Mouse (Mus musculus) thymus, adult 2 months (tissue): ENCODE measurements around the gene Hist1h2aa. TPM values are rescaled to one million over a fixed set of nuclear protein-coding genes. Genes with fewer than 3 reads are reported as not detected.

Experiments used
- DNase-seq: peaks from one replicate; pipeline ENCODE4 v3.0.0; 2021
- H3K27ac ChIP-seq: fragments of 200-500 bp; 2 replicates; pipeline ENCODE4 v1.5.1; 2012; ENCODE audit warnings: low read length, control low read depth; ENCODE audit not compliant: control insufficient read depth, insufficient read depth
- H3K27me3 ChIP-seq: fragments of 200-500 bp; 2 replicates; pipeline ENCODE4 v1.6.1; 2012; ENCODE audit warnings: mild to moderate bottlenecking, low read length, moderate library complexity, mixed read lengths; ENCODE audit not compliant: control insufficient read depth, insufficient read depth
- H3K36me3 ChIP-seq: fragments of 200-500 bp; 2 replicates; pipeline ENCODE4 v1.6.1; 2012; ENCODE audit warnings: mild to moderate bottlenecking, low read length, moderate library complexity; ENCODE audit not compliant: control insufficient read depth, insufficient read depth
- H3K4me1 ChIP-seq: fragments of 200-500 bp; replicated peaks from 2 replicates; pipeline ENCODE4 v1.6.1; 2012; ENCODE audit warnings: low read length; ENCODE audit not compliant: control insufficient read depth, insufficient read depth
- H3K4me3 ChIP-seq: fragments of 200-500 bp; 2 replicates; pipeline ENCODE4 v1.5.1; 2012; ENCODE audit warnings: mild to moderate bottlenecking, low read length, control low read depth, moderate library complexity; ENCODE audit not compliant: control insufficient read depth, insufficient read depth
- CTCF ChIP-seq: fragments of 200-500 bp; IDR thresholded peaks from 2 replicates; pipeline ENCODE4 v1.5.1; 2012; ENCODE audit warnings: mild to moderate bottlenecking, control low read depth, low read length, moderate library complexity, borderline replicate concordance; ENCODE audit not compliant: control insufficient read depth, poor library complexity, insufficient read depth; ENCODE audit errors: extremely low read depth
- POLR2A ChIP-seq: fragments of 200-500 bp; IDR thresholded peaks from 2 replicates; pipeline ENCODE4 v1.6.1; 2012; ENCODE audit warnings: mild to moderate bottlenecking, low read length, control low read depth, moderate library complexity; ENCODE audit not compliant: control insufficient read depth, poor library complexity, insufficient read depth; ENCODE audit errors: extremely low read depth
- WGBS: fragments of 180-500 bp; shearing (Covaris S2); methylation state at CpG from one replicate; pipeline ENCODE4 v1.1.7; 2018; 5-methylcytosine and 5-hydroxymethylcytosine counted together
- polyA plus RNA-seq: library from polyadenylated mRNA; depleted of rRNA; stranded (reverse); fragments of >200 nt; gene quantifications from 2 replicates; pipeline ENCODE4 v1.2.3, GENCODE M21; 2012; rRNA removed

Hist1h2aa gene
- polyA plus RNA-seq, 1 experiment = not detected

DNA sequence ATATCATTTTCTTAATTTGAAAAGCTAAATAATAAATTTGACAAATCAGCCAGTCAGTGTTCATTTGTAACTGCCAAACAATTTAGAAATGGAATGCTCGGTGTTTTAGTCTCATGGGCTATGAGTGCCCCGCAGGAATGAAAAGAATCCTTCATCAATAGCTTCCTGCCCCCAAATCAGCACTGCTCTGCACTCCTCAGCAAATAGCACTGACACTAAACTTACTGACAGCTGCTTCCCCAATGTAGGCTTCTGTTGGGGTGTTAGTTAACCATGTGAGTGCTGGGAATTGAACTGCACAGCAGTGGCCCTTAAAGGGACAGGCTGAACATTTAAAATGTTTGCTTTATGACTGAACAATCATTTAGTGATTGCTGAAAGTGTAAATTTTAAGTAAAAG is 25.5 kb downstream of the Hist1h2aa start:
- no peak for DNase-seq
- 54% methylated on average over 2 of the region's 2 CpGs for WGBS
- H3K27ac ChIP-seq = no peak overlapping the region

DNA sequence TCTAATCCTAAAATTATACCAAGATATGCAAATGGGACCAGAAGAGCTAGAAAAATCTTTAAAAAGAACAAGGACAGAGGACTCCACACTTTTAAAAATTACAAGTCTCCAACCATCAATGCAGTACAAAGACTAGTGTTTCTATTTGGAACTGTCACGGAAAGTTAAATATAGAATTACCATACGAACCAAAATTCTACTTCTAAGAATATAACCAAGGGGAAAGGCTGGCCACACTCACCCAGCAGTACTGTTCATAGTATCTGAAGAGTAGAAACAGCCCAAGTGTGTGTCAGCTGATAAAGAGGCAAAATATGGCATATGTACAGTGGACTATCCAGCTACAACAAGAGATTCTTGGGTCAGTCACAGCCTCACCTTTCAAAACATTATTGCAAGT is 30.6 kb downstream of the Hist1h2aa start:
- TF ChIP-seq CTCF (no peak), POLR2A (no peak)
- 59% methylated on average over 2 of the region's 2 CpGs for WGBS
- Histone ChIP-seq H3K27me3 (no peaks in the 10 kb centered on the region), H3K36me3 (no peaks in the 10 kb centered on the region), H3K4me3 (no peak overlapping the region), H3K27ac (no peak overlapping the region), H3K4me1 (no peaks in the 10 kb centered on the region)
- no peak for DNase-seq

More for the DNA sequence above, 25.5 kb downstream of the Hist1h2aa start:
- no peak overlapping the region for H3K4me3 ChIP-seq
- H3K4me1 ChIP-seq = no peaks in the 10 kb centered on the region
- TF ChIP-seq POLR2A = no peak
- TF ChIP-seq CTCF = no peak
- H3K36me3 ChIP-seq = no peaks in the 10 kb centered on the region
- H3K27me3 ChIP-seq = no peaks in the 10 kb centered on the region

DNA sequence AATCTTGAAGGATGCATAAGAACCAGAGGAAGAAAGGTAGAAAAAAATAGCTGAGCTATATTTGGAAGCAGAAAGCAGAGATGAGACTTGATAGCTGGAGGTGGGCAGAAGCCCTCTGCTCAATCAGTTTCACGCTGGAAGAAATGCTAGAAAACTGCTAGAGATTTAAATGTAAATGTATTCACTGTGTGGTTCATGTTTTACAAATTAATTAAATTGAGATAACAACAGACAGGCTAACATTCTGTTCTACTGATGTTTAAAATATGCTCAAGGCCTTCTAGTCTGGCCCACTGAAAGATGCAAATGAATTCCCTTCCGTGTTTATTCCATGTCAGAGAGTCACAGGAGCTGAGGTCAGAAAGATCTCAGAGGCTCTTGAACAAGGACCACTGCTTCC is 37.6 kb downstream of the Hist1h2aa start:
- H3K27me3 ChIP-seq = no peaks in the 10 kb centered on the region
- DNase-seq = no peak
- WGBS = 87% methylated on average over 2 of the region's 2 CpGs
- TF ChIP-seq CTCF (no peak), POLR2A (no peak)
- no peak overlapping the region for H3K4me3 ChIP-seq
- H3K36me3 ChIP-seq = no peaks in the 10 kb centered on the region
- no peaks in the 10 kb centered on the region for H3K4me1 ChIP-seq
- H3K27ac ChIP-seq = no peak overlapping the region

DNA sequence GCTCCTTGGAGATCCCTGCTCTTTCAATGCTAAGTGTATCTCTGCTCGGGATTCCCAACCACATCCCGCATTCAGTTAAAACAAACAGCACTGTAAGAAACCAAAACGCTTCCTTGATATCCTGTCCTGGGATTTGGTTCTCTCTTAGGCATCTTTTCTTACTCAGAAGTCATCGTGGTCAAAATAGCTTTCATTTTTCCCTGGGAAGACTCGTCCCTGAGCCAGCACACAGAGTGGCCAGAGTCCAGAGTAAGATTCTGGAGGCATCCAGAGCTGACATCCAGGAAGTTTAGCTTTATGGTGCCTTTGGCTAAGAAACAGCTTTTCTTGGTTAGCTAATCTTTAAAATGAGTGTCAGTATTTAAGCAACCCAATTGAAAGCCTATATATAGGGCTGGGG is 38.0 kb downstream of the Hist1h2aa start:
- WGBS = 77% methylated on average over 5 of the region's 5 CpGs
- H3K36me3 ChIP-seq = no peaks in the 10 kb centered on the region
- H3K27ac ChIP-seq = no peak overlapping the region
- no peak for TF ChIP-seq POLR2A
- no peak for TF ChIP-seq CTCF
- no peak overlapping the region for H3K4me3 ChIP-seq
- H3K4me1 ChIP-seq = no peaks in the 10 kb centered on the region
- no peaks in the 10 kb centered on the region for H3K27me3 ChIP-seq
- no peak for DNase-seq

Other genes starting within 250 kb of the Hist1h2aa start
- 0.11 TPM in 1 of 2 replicates, not detected in the other for gene Hist1h1t, start 238.6 kb upstream of the Hist1h2aa start, polyA plus RNA-seq
- 69.8 and 70.6 TPM in 2 replicates for gene Hist1h4c, start 236.0 kb upstream of the Hist1h2aa start, polyA plus RNA-seq
- gene Hfe, start 223.6 kb upstream of the Hist1h2aa start, polyA plus RNA-seq = 9.8 and 13.5 TPM in 2 replicates
- gene Hist1h1c, start 195.7 kb upstream of the Hist1h2aa start, polyA plus RNA-seq = 40.9 and 48.1 TPM in 2 replicates
- 377 and 602 TPM in 2 replicates for gene Hist1h3c, start 188.9 kb upstream of the Hist1h2aa start, polyA plus RNA-seq
- 160 and 224 TPM in 2 replicates for gene Hist1h2bb, start 187.7 kb upstream of the Hist1h2aa start, polyA plus RNA-seq
- gene Hist1h2ab, start 183.3 kb upstream of the Hist1h2aa start, polyA plus RNA-seq = 258 and 455 TPM in 2 replicates
- gene Hist1h3b, start 182.2 kb upstream of the Hist1h2aa start, polyA plus RNA-seq = 529 and 561 TPM in 2 replicates
- gene Hist1h4b, start 177.4 kb upstream of the Hist1h2aa start, polyA plus RNA-seq = 101 and 134 TPM in 2 replicates
- 295 and 320 TPM in 2 replicates for gene Hist1h4a, start 173.2 kb upstream of the Hist1h2aa start, polyA plus RNA-seq
- gene Hist1h3a, start 172.1 kb upstream of the Hist1h2aa start, polyA plus RNA-seq = 348 and 451 TPM in 2 replicates
- 18.2 and 21.2 TPM in 2 replicates for gene Hist1h1a, start 170.8 kb upstream of the Hist1h2aa start, polyA plus RNA-seq
- gene Trim38, start 164.5 kb upstream of the Hist1h2aa start, polyA plus RNA-seq = not detected in 2 replicates
- 0.08 and 0.26 TPM in 2 replicates for gene Slc17a2, start 127.5 kb upstream of the Hist1h2aa start, polyA plus RNA-seq
- gene Slc17a3, start 95.0 kb upstream of the Hist1h2aa start, polyA plus RNA-seq = 0.05 and 0.13 TPM in 2 replicates
- gene Slc17a1, start 66.7 kb upstream of the Hist1h2aa start, polyA plus RNA-seq = 0.11 and 0.13 TPM in 2 replicates
- 0.16 and 0.27 TPM in 2 replicates for gene Slc17a4, start 19.5 kb upstream of the Hist1h2aa start, polyA plus RNA-seq
- gene Hist1h2ba, start 306 bp upstream of the Hist1h2aa start, polyA plus RNA-seq = not detected in 2 replicates
- gene Scgn, start 56.8 kb downstream of the Hist1h2aa start, polyA plus RNA-seq = 0.11 TPM in 1 of 2 replicates, not detected in the other